Mouse (Mus musculus) midbrain, embryonic 11.5 days (tissue): ENCODE data around the gene Pheta2. TPM values are rescaled to one million over a fixed set of nuclear protein-coding genes. Genes with fewer than 3 reads are reported as not detected.

Source experiments
- ATAC-seq: fragments of 200-750 bp; cut with Nextera tagmentation; 2 replicates; pipeline ENCODE4 v1.8.0; 2017; ENCODE audit warnings: moderate TSS enrichment, moderate library complexity; ENCODE audit not compliant: low FRiP score
- DNase-seq: peaks from one replicate; pipeline ENCODE4 v3.0.0; 2015; ENCODE audit warnings: low spot score; ENCODE audit errors: missing footprints
- H3K27ac ChIP-seq: fragments of 300-500 bp; sonication (generic); 2 replicates; pipeline ENCODE4 v1.5.1; 2014; ENCODE audit warnings: low read depth, low read length
- H3K27me3 ChIP-seq: fragments of 300-500 bp; sonication (generic); 2 replicates; pipeline ENCODE4 v1.6.1; 2014; ENCODE audit warnings: mild to moderate bottlenecking, low read length, moderate library complexity, mixed read lengths; ENCODE audit not compliant: control insufficient read depth, insufficient read depth
- H3K36me3 ChIP-seq: fragments of 300-500 bp; sonication (generic); 2 replicates; pipeline ENCODE4 v1.6.1; 2014; ENCODE audit warnings: mild to moderate bottlenecking, low read length, moderate library complexity, mixed read lengths; ENCODE audit not compliant: control insufficient read depth, insufficient read depth
- H3K4me1 ChIP-seq: fragments of 300-500 bp; sonication (generic); 2 replicates; pipeline ENCODE4 v1.6.1; 2014; ENCODE audit warnings: low read length; ENCODE audit not compliant: control insufficient read depth, insufficient read depth
- H3K4me2 ChIP-seq: fragments of 300-500 bp; sonication (generic); 2 replicates; pipeline ENCODE4 v1.6.1; 2014; ENCODE audit warnings: mild to moderate bottlenecking, moderate library complexity
- H3K4me3 ChIP-seq: fragments of 300-500 bp; sonication (generic); 2 replicates; pipeline ENCODE4 v1.5.1; 2014; ENCODE audit warnings: low read depth, low read length
- H3K9ac ChIP-seq: fragments of 300-500 bp; sonication (generic); 2 replicates; pipeline ENCODE4 v1.6.1; 2014; ENCODE audit warnings: low read length
- H3K9me3 ChIP-seq: fragments of 300-500 bp; sonication (generic); 2 replicates; pipeline ENCODE4 v1.6.1; 2016; ENCODE audit warnings: low read length; ENCODE audit not compliant: control insufficient read depth
- WGBS: fragments of 180-500 bp; shearing (Covaris S2); extraction: QIAGEN DNeasy Blood & Tissue Kit; methylation state at CpG from one replicate; pipeline ENCODE4 v1.1.7; 2014; 5-methylcytosine and 5-hydroxymethylcytosine counted together
- polyA plus RNA-seq: library from polyadenylated mRNA; unstranded; fragments of >200 nt; fragmentation: Nextera tagmentation; extraction: Ambion mirVana; gene quantifications from 2 replicates; pipeline ENCODE4 v1.2.1, GENCODE M21; 2014

Gene Pheta2
- polyA plus RNA-seq, result 3.4 and 4.3 TPM in 2 replicates

- peak; percentile 100 for DNase-seq
- Histone ChIP-seq H3K9ac (peak within 1 kb of the TSS; percentile 70), H3K4me3 (peak within 1 kb of the TSS; percentile 50), H3K27ac (no peak within 1 kb of the TSS), H3K4me2 (peak within 1 kb of the TSS; percentile 47), H3K27me3 (peaks cover 16% of the 10 kb centered on the region), H3K9me3 (no peaks in the 10 kb centered on the region), H3K36me3 (peaks cover 10% of the 10 kb centered on the region), H3K4me1 (peaks cover 10% of the 10 kb centered on the region; the same call in 1 of the 2 replicates)
- peak; percentile 89 for ATAC-seq
- WGBS, result under 1% methylated on average over 41 of the region's 41 CpGs
Measured at GRCm38 (mm10) chr15:82338593-82339112, at the start of gene Pheta2, which contains the start of the genes Naga and Smdt1. TSS of gene Pheta2 (plus strand) at chr15:82338942. TSS of gene Naga (minus strand) at chr15:82338925. TSS of gene Smdt1 (plus strand) at chr15:82338959.

- Histone ChIP-seq H3K36me3 (peaks cover 37% of the 10 kb centered on the region), H3K9me3 (no peaks in the 10 kb centered on the region), H3K9ac (no peak overlapping the region), H3K27me3 (no peaks in the 10 kb centered on the region), H3K27ac (no peak overlapping the region), H3K4me3 (no peak overlapping the region), H3K4me2 (no peak overlapping the region), H3K4me1 (peaks cover 22% of the 10 kb centered on the region)
- DNase-seq, result no peak
- ATAC-seq, result no peak
- WGBS, result 92% methylated on average over 7 of the region's 7 CpGs
Measured at GRCm38 (mm10) chr15:82290252-82290651, 48.5 kb upstream of the Pheta2 start.

GRCm38 (mm10) chr15:82292851-82293250, 45.9 kb upstream of the Pheta2 start:
- 21% methylated on average over 5 of the region's 5 CpGs for WGBS
- no peaks in the 10 kb centered on the region for H3K9me3 ChIP-seq

GRCm38 (mm10) chr15:82293271-82293711, 45.5 kb upstream of the Pheta2 start:
- WGBS, result 3% methylated on average over 7 of the region's 7 CpGs
- Histone ChIP-seq H3K36me3 (peaks cover 17% of the 10 kb centered on the region), H3K4me3 (no peak overlapping the region), H3K9me3 (no peaks in the 10 kb centered on the region), H3K9ac (no peak overlapping the region), H3K27ac (peak overlapping the region; percentile 44; the same call in 1 of the 2 replicates), H3K27me3 (no peaks in the 10 kb centered on the region), H3K4me1 (peaks cover 22% of the 10 kb centered on the region), H3K4me2 (peak overlapping the region; percentile 17; the same call in 1 of the 2 replicates)
- DNase-seq (peak; percentile 94), ATAC-seq (peak; percentile 87)

More at GRCm38 (mm10) chr15:82292851-82293250, 45.9 kb upstream of the Pheta2 start:
- Histone ChIP-seq H3K4me1 (peaks cover 22% of the 10 kb centered on the region), H3K9ac (no peak overlapping the region), H3K27me3 (no peaks in the 10 kb centered on the region), H3K4me3 (no peak overlapping the region), H3K4me2 (peak overlapping the region; percentile 17; the same call in 1 of the 2 replicates), H3K27ac (peak overlapping the region; percentile 44; the same call in 1 of the 2 replicates), H3K36me3 (peaks cover 17% of the 10 kb centered on the region)
- ATAC-seq (peak; percentile 62), DNase-seq (no peak)

GRCm38 (mm10) chr15:82294059-82294458, 44.7 kb upstream of the Pheta2 start:
- Histone ChIP-seq H3K4me2 (no peak overlapping the region), H3K9ac (no peak overlapping the region), H3K36me3 (peaks cover 13% of the 10 kb centered on the region), H3K4me3 (no peak overlapping the region), H3K4me1 (peaks cover 22% of the 10 kb centered on the region), H3K27me3 (no peaks in the 10 kb centered on the region), H3K27ac (no peak overlapping the region), H3K9me3 (no peaks in the 10 kb centered on the region)
- 54% methylated on average over 8 of the region's 8 CpGs for WGBS
- ATAC-seq (no peak; the same call in 1 of the 2 replicates), DNase-seq (peak; percentile 87)

- no peak within 1 kb of the TSS for H3K9ac ChIP-seq
- WGBS, result 64% methylated on average over 39 of the region's 39 CpGs
- no peak for ATAC-seq
- H3K4me1 ChIP-seq, result peaks cover 6% of the 10 kb centered on the region; the same call in 1 of the 2 replicates
- H3K27ac ChIP-seq, result no peak within 1 kb of the TSS
- peak; percentile 80 for DNase-seq
- H3K27me3 ChIP-seq, result no peaks in the 10 kb centered on the region
- H3K4me3 ChIP-seq, result no peak within 1 kb of the TSS
- no peak within 1 kb of the TSS for H3K4me2 ChIP-seq
- no peaks in the 10 kb centered on the region for H3K9me3 ChIP-seq
- no peaks in the 10 kb centered on the region for H3K36me3 ChIP-seq
Measured at GRCm38 (mm10) chr15:82298764-82299561, 39.8 kb upstream of the Pheta2 start, which contains the start of gene Wbp2nl. TSS of gene Wbp2nl (plus strand) at chr15:82298954.

- H3K9ac ChIP-seq, result no peak overlapping the region
- DNase-seq, result no peak
- 70% methylated on average over 3 of the region's 3 CpGs for WGBS
Measured at GRCm38 (mm10) chr15:82307107-82307506, 31.6 kb upstream of the Pheta2 start.

GRCm38 (mm10) chr15:82308416-82308815, 30.3 kb upstream of the Pheta2 start:
- Histone ChIP-seq H3K4me1 (no peaks in the 10 kb centered on the region), H3K27ac (no peak overlapping the region), H3K9ac (no peak overlapping the region), H3K4me2 (no peak overlapping the region), H3K4me3 (no peak overlapping the region), H3K36me3 (no peaks in the 10 kb centered on the region), H3K27me3 (no peaks in the 10 kb centered on the region), H3K9me3 (no peaks in the 10 kb centered on the region)
- 83% methylated on average over 3 of the region's 3 CpGs for WGBS
- ATAC-seq, result no peak
- no peak for DNase-seq

More at GRCm38 (mm10) chr15:82307107-82307506, 31.6 kb upstream of the Pheta2 start:
- Histone ChIP-seq H3K4me3 (no peak overlapping the region), H3K9me3 (no peaks in the 10 kb centered on the region), H3K36me3 (no peaks in the 10 kb centered on the region), H3K27me3 (no peaks in the 10 kb centered on the region), H3K4me2 (no peak overlapping the region), H3K27ac (no peak overlapping the region), H3K4me1 (no peaks in the 10 kb centered on the region)
- ATAC-seq, result peak; percentile 35; the same call in 1 of the 2 replicates

GRCm38 (mm10) chr15:82317839-82318238, 20.9 kb upstream of the Pheta2 start:
- no peak for ATAC-seq
- no peaks in the 10 kb centered on the region for H3K27me3 ChIP-seq
- H3K9ac ChIP-seq, result no peak overlapping the region
- no peak for DNase-seq
- no peak overlapping the region for H3K4me2 ChIP-seq
- no peaks in the 10 kb centered on the region for H3K9me3 ChIP-seq
- WGBS, result 82% methylated on average over 6 of the region's 6 CpGs
- no peaks in the 10 kb centered on the region for H3K36me3 ChIP-seq
- H3K27ac ChIP-seq, result no peak overlapping the region
- no peak overlapping the region for H3K4me3 ChIP-seq
- no peaks in the 10 kb centered on the region for H3K4me1 ChIP-seq
